Mouse (Mus musculus): Measurements from ENCODE around the gene Rps24. TPM values are rescaled to one million over a fixed set of nuclear protein-coding genes. Genes with fewer than 3 reads are reported as not detected.
A peak's percentile ranks its signal among the peaks of the same experiment; 100 is the strongest.

The Rps24 gene
- total and polyA plus RNA-seq, 3 experiments, result 642 to 971 (median 851) TPM

DNA sequence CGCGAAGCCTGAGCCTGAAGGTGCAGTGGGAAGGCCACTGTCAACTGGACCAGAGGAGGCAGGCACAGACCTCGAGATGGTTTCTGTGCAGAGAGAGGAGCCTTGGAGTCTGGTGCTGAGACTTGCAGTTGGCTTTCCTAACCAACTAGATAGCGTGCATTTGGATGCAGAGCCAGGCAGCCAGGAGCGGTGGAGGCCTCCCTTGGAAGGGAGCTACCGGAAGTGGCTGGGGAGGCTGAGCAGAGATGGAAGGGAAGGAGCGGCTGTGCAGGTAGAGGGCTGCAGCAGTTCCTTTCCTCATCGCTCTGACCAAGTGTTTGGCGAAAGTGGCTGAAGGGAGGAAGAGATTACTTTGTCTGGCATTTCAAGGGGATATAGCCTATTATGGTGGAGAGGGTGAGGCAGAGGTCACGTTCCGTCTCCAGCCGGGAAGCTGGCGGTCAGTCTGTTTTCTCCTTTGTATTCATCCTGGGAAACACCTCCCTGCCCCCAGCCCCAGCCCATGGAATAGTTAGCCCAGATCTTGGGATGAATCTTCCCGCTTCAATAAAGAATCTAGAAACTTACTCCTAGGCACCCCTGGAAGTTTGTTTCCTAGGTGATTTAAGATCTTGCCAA, 20.6 kb downstream of the Rps24 start:
- WGBS, result 36% methylated on average over 14 of the region's 14 CpGs
- Histone ChIP-seq H3K9ac (ENCODE audit: low read depth, low read length) (no peak overlapping the region), H3K4me1 (ENCODE audit: control insufficient read depth, insufficient read depth, low read length) (no peaks in the 10 kb centered on the region), H3K79me2 (replicated peaks; ENCODE audit: control insufficient read depth, insufficient read depth, low read length) (no peaks in the 10 kb centered on the region), H3K27me3 (ENCODE audit: control insufficient read depth, insufficient read depth, low read length) (peaks cover 1% of the 10 kb centered on the region; the same call in 1 of the 2 replicates), H3K4me3 (no peak overlapping the region), H3K27ac (no peak overlapping the region), H3K36me3 (ENCODE audit: control insufficient read depth, insufficient read depth, low read length) (no peaks in the 10 kb centered on the region)
- no peak for TF ChIP-seq CTCF (IDR thresholded peaks at IDR 0.05)
- no peak for TF ChIP-seq POLR2A (IDR thresholded peaks at IDR 0.05; ENCODE audit: insufficient read depth, low read depth, low read length)
- no peak for TF ChIP-seq EP300 (IDR thresholded peaks at IDR 0.05; ENCODE audit: insufficient read depth, low read depth, low read length)
- intact Hi-C loops (cut with DNase I), result loop anchor here (10.0 kb wide), 3 partner anchors 397 to 1067 kb away; no protein-coding TSS in a partner anchor
- DNase-seq, result no peak

DNA sequence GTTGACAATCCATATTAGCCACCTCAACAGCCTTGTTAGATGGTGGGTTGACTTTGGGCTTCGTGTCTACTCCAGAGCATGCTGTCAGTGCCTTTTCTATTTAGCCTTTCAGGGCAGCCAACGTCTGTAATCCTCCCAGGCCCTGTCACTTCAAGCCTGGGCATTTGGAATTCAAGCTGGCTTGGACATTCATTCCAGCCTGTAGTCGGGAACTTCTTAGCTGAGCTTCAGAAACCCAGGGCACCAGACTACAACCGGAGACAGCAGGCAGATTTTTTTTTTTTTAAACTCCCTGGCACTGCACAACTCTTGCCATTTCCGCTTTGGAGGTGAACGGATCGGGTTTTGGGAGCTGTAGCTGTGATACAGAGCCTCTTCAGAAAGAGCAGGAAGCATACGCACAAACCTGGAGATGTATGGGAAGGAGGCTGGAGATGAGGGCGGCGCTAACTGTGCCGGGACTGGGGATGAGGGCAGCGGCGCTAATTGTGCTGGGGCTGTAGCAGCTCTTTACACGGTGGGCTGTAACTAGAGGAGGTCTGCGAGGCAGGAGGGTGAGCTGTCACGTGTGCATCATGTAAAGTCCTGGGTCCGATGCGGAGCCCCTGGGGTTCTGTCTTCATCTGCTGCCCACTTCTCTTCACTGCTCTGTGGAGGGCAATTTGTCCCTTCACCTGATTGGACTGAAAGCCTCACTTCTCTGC, 21.3 kb downstream of the Rps24 start:
- Histone ChIP-seq H3K27me3 (ENCODE audit: control insufficient read depth, insufficient read depth, low read length) (peaks cover 1% of the 10 kb centered on the region; the same call in 1 of the 2 replicates), H3K27ac (no peak overlapping the region), H3K4me3 (no peak overlapping the region), H3K36me3 (ENCODE audit: control insufficient read depth, insufficient read depth, low read length) (no peaks in the 10 kb centered on the region), H3K9ac (ENCODE audit: low read depth, low read length) (no peak overlapping the region), H3K4me1 (ENCODE audit: control insufficient read depth, insufficient read depth, low read length) (no peaks in the 10 kb centered on the region), H3K79me2 (replicated peaks; ENCODE audit: control insufficient read depth, insufficient read depth, low read length) (no peaks in the 10 kb centered on the region)
- DNase-seq, result no peak
- TF ChIP-seq EP300 (IDR thresholded peaks at IDR 0.05; ENCODE audit: insufficient read depth, low read depth, low read length), result no peak
- no peak for TF ChIP-seq POLR2A (IDR thresholded peaks at IDR 0.05; ENCODE audit: insufficient read depth, low read depth, low read length)
- TF ChIP-seq CTCF (IDR thresholded peaks at IDR 0.05), result no peak
- intact Hi-C loops (cut with DNase I), result loop anchor here (10.0 kb wide), 3 partner anchors 397 to 1067 kb away; no protein-coding TSS in a partner anchor
- 34% methylated on average over 18 of the region's 18 CpGs for WGBS

DNA sequence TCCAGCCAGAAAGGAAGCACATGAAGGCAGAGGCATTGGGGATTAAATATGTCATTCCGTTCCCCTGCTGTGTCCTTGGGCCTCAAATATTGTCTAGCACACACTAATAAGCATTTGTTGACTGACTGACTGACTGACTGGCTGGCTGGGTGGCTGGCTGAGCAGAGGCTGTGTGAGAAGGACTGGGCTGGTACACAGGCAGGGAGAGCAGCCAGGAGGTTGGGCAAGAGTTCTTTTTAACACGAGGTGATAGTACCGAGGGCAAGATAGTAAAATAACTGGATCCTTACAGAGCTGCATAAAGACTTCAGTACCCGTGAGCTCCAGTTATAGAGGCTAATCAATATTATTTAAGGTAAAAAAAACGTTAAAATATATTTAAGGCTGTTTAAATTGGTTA, 22.6 kb downstream of the Rps24 start:
- H3K4me1 ChIP-seq (ENCODE audit: control insufficient read depth, insufficient read depth, low read length), result no peaks in the 10 kb centered on the region
- DNase-seq, result peak in 1 of 2 experiments; percentile 43
- TF ChIP-seq CTCF (IDR thresholded peaks at IDR 0.05) (no peak), EP300 (IDR thresholded peaks at IDR 0.05; ENCODE audit: insufficient read depth, low read depth, low read length) (no peak), POLR2A (IDR thresholded peaks at IDR 0.05; ENCODE audit: insufficient read depth, low read depth, low read length) (no peak)
- no peak overlapping the region for H3K4me3 ChIP-seq
- H3K36me3 ChIP-seq (ENCODE audit: control insufficient read depth, insufficient read depth, low read length), result no peaks in the 10 kb centered on the region
- H3K27ac ChIP-seq, result no peak overlapping the region
- 57% methylated on average over 5 of the region's 5 CpGs for WGBS
- H3K9ac ChIP-seq (ENCODE audit: low read depth, low read length), result no peak overlapping the region
- peaks cover 1% of the 10 kb centered on the region; the same call in 1 of the 2 replicates for H3K27me3 ChIP-seq (ENCODE audit: control insufficient read depth, insufficient read depth, low read length)
- intact Hi-C loops (cut with DNase I), result loop anchor here (10.0 kb wide), 3 partner anchors 395 to 1065 kb away; no protein-coding TSS in a partner anchor
- no peaks in the 10 kb centered on the region for H3K79me2 ChIP-seq (replicated peaks; ENCODE audit: control insufficient read depth, insufficient read depth, low read length)

DNA sequence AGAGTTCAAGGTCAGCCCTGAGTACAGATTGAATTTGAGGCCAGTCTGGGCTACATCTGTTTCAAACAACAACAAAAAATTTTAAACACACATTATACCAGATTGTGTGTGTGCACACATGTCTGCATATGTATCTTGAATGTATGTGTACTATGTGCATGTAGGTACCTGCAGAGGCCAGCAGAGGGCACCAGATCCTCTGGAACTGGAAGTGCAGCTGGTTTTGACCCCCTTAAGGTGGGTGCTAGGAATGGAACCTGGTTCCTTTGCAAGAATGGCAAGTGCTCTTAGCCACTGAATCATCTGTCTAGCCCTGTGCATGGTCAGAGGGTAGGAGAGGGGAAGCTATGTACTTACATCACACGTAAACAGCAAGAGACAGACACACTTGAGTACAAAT, 23.3 kb downstream of the Rps24 start:
- Histone ChIP-seq H3K27ac (no peak overlapping the region), H3K79me2 (replicated peaks; ENCODE audit: control insufficient read depth, insufficient read depth, low read length) (no peaks in the 10 kb centered on the region), H3K36me3 (ENCODE audit: control insufficient read depth, insufficient read depth, low read length) (no peaks in the 10 kb centered on the region), H3K4me1 (ENCODE audit: control insufficient read depth, insufficient read depth, low read length) (no peaks in the 10 kb centered on the region), H3K9ac (ENCODE audit: low read depth, low read length) (no peak overlapping the region), H3K27me3 (ENCODE audit: control insufficient read depth, insufficient read depth, low read length) (peaks cover 1% of the 10 kb centered on the region; the same call in 1 of the 2 replicates), H3K4me3 (no peak overlapping the region)
- intact Hi-C loops (cut with DNase I), result no loop called here
- DNase-seq, result no peak
- peak; percentile 60 for TF ChIP-seq CTCF (IDR thresholded peaks at IDR 0.05)
- TF ChIP-seq EP300 (IDR thresholded peaks at IDR 0.05; ENCODE audit: insufficient read depth, low read depth, low read length), result no peak
- WGBS, result 93% methylated on average over 1 of the region's 1 CpGs

DNA sequence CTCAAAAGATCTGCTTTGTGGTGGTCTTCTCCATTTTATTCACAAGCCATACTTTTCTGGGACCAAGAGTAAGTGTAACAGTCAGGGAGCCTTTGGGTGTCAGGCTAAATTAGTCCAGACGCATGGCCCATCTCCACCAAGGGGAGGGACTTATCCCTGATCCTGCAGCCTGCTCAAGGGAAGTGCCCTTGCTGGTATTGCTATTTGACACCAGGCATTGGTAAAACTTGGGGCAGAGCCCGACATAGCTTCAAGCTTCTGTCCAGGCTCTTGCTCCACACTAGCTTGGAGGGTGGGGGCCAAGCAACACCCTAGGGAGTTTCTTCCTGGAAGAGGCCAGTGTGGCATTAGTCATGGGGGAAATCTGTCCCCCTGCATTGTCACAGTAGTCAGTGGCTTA, 23.8 kb downstream of the Rps24 start:
- Histone ChIP-seq H3K79me2 (replicated peaks; ENCODE audit: control insufficient read depth, insufficient read depth, low read length) (no peaks in the 10 kb centered on the region), H3K36me3 (ENCODE audit: control insufficient read depth, insufficient read depth, low read length) (no peaks in the 10 kb centered on the region), H3K4me3 (no peak overlapping the region), H3K9ac (ENCODE audit: low read depth, low read length) (no peak overlapping the region), H3K27me3 (ENCODE audit: control insufficient read depth, insufficient read depth, low read length) (peaks cover 1% of the 10 kb centered on the region; the same call in 1 of the 2 replicates), H3K4me1 (ENCODE audit: control insufficient read depth, insufficient read depth, low read length) (no peaks in the 10 kb centered on the region), H3K27ac (no peak overlapping the region)
- TF ChIP-seq EP300 (IDR thresholded peaks at IDR 0.05; ENCODE audit: insufficient read depth, low read depth, low read length) (no peak), CTCF (IDR thresholded peaks at IDR 0.05) (no peak), POLR2A (IDR thresholded peaks at IDR 0.05; ENCODE audit: insufficient read depth, low read depth, low read length) (no peak)
- intact Hi-C loops (cut with DNase I), result no loop called here
- no peak for DNase-seq
- WGBS, result 80% methylated on average over 2 of the region's 2 CpGs

All from heart, adult 2 months (tissue).